Mouse (Mus musculus) embryonic facial prominence, embryonic 12.5 days (tissue): Measurements from ENCODE around the gene Sf3b3. TPM values are rescaled to one million over a fixed set of nuclear protein-coding genes. Genes with fewer than 3 reads are reported as not detected.
A peak's percentile ranks its signal among the peaks of the same experiment; 100 is the strongest.

Experiments
- ATAC-seq: fragments of 200-750 bp; cut with Nextera tagmentation; 2 replicates; pipeline ENCODE4 v1.8.0; 2017; ENCODE audit not compliant: insufficient number of reproducible peaks, insufficient read depth, low FRiP score, low TSS enrichment
- H3K27ac ChIP-seq: fragments of 300-500 bp; sonication (generic); 2 replicates; pipeline ENCODE4 v1.5.1; 2016; ENCODE audit warnings: mild to moderate bottlenecking
- H3K27me3 ChIP-seq: fragments of 300-500 bp; sonication (generic); 2 replicates; pipeline ENCODE4 v1.6.1; 2016; ENCODE audit warnings: mild to moderate bottlenecking, moderate library complexity
- H3K36me3 ChIP-seq: fragments of 300-500 bp; sonication (generic); 2 replicates; pipeline ENCODE4 v1.6.1; 2016; ENCODE audit warnings: mild to moderate bottlenecking
- H3K4me1 ChIP-seq: fragments of 300-500 bp; sonication (generic); 2 replicates; pipeline ENCODE4 v1.6.1; 2016
- H3K4me2 ChIP-seq: fragments of 300-500 bp; sonication (generic); replicated peaks from 2 replicates; pipeline ENCODE4 v1.6.1; 2016; ENCODE audit warnings: mild to moderate bottlenecking, moderate library complexity
- H3K4me3 ChIP-seq: fragments of 300-500 bp; sonication (generic); 2 replicates; pipeline ENCODE4 v1.5.1; 2016; ENCODE audit warnings: mild to moderate bottlenecking
- H3K9ac ChIP-seq: fragments of 300-500 bp; sonication (generic); 2 replicates; pipeline ENCODE4 v1.6.1; 2016; ENCODE audit warnings: mild to moderate bottlenecking, moderate library complexity
- H3K9me3 ChIP-seq: fragments of 300-500 bp; sonication (generic); 2 replicates; pipeline ENCODE4 v1.6.1; 2016; ENCODE audit warnings: mild to moderate bottlenecking, moderate library complexity
- WGBS: fragments of 180-500 bp; shearing (Covaris S2); methylation state at CpG from one replicate; pipeline ENCODE4 v1.1.7; 2016; 5-methylcytosine and 5-hydroxymethylcytosine counted together
- polyA plus RNA-seq: library from polyadenylated mRNA; unstranded; fragments of >200 nt; fragmentation: Nextera tagmentation; extraction: Ambion mirVana; gene quantifications from 2 replicates; pipeline ENCODE4 v1.2.1, GENCODE M21; 2016

Gene Sf3b3
- polyA plus RNA-seq, 1 experiment from 2014 or later: 196 TPM

DNA sequence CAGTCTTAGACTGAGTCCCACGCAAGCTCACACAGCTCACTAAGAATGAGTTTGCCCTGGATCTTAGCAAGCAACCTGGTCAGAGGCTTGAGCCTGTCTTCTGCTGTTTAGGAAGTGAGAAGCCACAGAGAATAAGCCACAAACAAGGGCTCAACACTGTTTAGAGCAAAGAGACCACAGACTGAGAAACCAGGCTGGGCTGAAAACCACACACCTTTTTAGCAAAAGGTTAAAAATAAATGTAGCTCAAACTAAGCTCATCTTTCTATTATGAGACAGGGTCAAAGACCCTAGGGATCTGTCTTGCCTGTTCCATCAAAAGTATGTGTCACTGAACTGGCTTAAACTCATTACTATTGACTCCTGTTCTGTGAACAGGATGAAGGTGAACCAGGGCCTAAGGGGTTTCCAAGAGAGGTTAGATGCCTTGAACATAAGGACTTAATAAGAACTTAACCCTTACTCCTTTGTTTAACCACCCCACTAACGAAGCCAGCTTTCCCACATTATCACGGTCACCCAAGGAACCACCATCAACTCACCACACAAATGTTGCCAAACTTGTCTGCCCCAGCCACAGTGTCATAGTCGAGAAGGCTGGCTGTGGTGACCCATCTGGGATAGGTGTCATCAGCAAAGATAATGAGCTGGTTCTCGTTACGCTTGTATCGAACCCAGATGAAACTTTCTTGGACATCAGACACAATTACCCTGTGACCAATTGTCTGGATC, 33.3 kb downstream of the Sf3b3 start:
- no peaks in the 10 kb centered on the region for H3K9me3 ChIP-seq
- H3K4me3 ChIP-seq: no peak overlapping the region
- no peaks in the 10 kb centered on the region for H3K27me3 ChIP-seq
- H3K4me2 ChIP-seq: no peak overlapping the region
- no peak overlapping the region for H3K9ac ChIP-seq
- whole genome bisulfite sequencing: 88% methylated on average over 7 of the region's 7 CpGs
- ATAC-seq: no peak
- H3K27ac ChIP-seq: no peak overlapping the region
- peaks cover 93% of the 10 kb centered on the region for H3K36me3 ChIP-seq
- H3K4me1 ChIP-seq: peaks cover 10% of the 10 kb centered on the region; the same call in 1 of the 2 replicates

GRCm38 (mm10) chr8:110812349-110813080, 34.1 kb downstream of the Sf3b3 start:
- Histone ChIP-seq H3K36me3 (peaks cover 86% of the 10 kb centered on the region), H3K9me3 (no peaks in the 10 kb centered on the region), H3K9ac (no peak overlapping the region), H3K27ac (no peak overlapping the region), H3K27me3 (no peaks in the 10 kb centered on the region), H3K4me1 (peaks cover 13% of the 10 kb centered on the region; the same call in 1 of the 2 replicates), H3K4me3 (no peak overlapping the region), H3K4me2 (no peak overlapping the region)
- WGBS: 92% methylated on average over 7 of the region's 7 CpGs
- ATAC-seq: no peak

- Histone ChIP-seq H3K27ac (no peak overlapping the region), H3K27me3 (no peaks in the 10 kb centered on the region), H3K4me3 (no peak overlapping the region), H3K36me3 (peaks cover 79% of the 10 kb centered on the region), H3K9me3 (no peaks in the 10 kb centered on the region), H3K4me2 (no peak overlapping the region), H3K4me1 (peaks cover 13% of the 10 kb centered on the region; the same call in 1 of the 2 replicates), H3K9ac (no peak overlapping the region)
- ATAC-seq: no peak
- WGBS: 96% methylated on average over 7 of the region's 7 CpGs
Measured at GRCm38 (mm10) chr8:110811793-110812192, 34.8 kb downstream of the Sf3b3 start.

GRCm38 (mm10) chr8:110811116-110811515, 35.5 kb downstream of the Sf3b3 start:
- no peaks in the 10 kb centered on the region for H3K9me3 ChIP-seq
- no peak overlapping the region for H3K27ac ChIP-seq
- H3K4me3 ChIP-seq: no peak overlapping the region
- ATAC-seq: no peak
- H3K27me3 ChIP-seq: no peaks in the 10 kb centered on the region
- peaks cover 73% of the 10 kb centered on the region for H3K36me3 ChIP-seq
- H3K4me2 ChIP-seq: no peak overlapping the region
- peaks cover 13% of the 10 kb centered on the region; the same call in 1 of the 2 replicates for H3K4me1 ChIP-seq
- WGBS: 92% methylated on average over 3 of the region's 3 CpGs
- no peak overlapping the region for H3K9ac ChIP-seq

DNA sequence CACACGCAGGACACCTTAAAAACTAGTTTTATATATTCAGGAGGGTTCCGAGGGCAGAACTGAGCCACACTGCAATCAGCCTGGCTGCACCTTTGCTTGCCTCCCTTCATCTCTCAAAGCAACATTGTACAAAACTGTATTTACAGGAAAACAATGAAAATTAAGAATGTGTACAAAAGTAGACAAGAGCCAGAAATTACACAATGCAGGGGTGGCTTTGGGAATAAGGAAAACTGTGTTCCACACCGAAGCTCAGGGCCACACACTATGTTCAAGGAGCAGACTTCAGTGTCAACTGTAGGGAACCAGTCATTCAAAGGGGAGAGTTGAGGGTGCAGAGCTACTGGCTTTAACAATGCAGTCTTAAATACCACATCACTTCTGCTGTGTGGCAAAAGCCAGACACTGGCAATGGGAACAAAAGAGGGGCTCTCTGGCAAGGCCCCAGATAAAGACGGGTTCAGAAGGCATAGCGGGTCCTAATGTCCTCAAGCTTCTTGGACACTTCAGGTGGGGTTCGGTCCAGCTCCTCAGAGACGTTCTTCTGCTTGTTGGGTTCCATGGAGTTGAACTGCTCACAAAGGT, 36.0 kb downstream of the Sf3b3 start:
- ATAC-seq: no peak
- Histone ChIP-seq H3K4me2 (no peak overlapping the region), H3K27ac (no peak overlapping the region), H3K9me3 (no peaks in the 10 kb centered on the region), H3K9ac (no peak overlapping the region), H3K27me3 (no peaks in the 10 kb centered on the region), H3K4me1 (peaks cover 13% of the 10 kb centered on the region; the same call in 1 of the 2 replicates), H3K4me3 (no peak overlapping the region), H3K36me3 (peaks cover 68% of the 10 kb centered on the region)
- 91% methylated on average over 7 of the region's 7 CpGs for WGBS

DNA sequence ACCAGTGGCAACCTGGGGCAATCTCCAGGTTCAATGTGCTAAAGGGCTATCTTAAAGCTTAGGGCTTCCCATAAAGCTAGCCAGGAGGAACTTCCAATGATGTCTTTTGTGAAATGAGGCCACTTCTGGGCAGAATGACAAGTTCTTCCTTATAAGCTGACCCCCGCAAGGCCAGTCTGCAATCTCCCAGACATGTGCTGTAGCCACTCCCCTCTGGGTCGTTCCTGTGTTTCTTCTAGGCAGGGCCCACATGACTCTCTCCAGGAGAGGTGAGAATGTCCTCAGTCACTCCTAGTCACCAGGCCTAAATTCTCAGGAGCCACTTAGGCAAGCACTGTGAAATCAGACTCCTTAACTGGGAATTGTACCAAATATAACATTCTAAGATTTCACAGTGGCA, 36.8 kb downstream of the Sf3b3 start:
- no peak overlapping the region for H3K9ac ChIP-seq
- no peaks in the 10 kb centered on the region for H3K9me3 ChIP-seq
- 69% methylated on average over 2 of the region's 2 CpGs for WGBS
- H3K27ac ChIP-seq: no peak overlapping the region
- H3K36me3 ChIP-seq: peaks cover 60% of the 10 kb centered on the region
- H3K27me3 ChIP-seq: no peaks in the 10 kb centered on the region
- ATAC-seq: no peak
- no peak overlapping the region for H3K4me3 ChIP-seq
- peaks cover 13% of the 10 kb centered on the region; the same call in 1 of the 2 replicates for H3K4me1 ChIP-seq
- no peak overlapping the region for H3K4me2 ChIP-seq

DNA sequence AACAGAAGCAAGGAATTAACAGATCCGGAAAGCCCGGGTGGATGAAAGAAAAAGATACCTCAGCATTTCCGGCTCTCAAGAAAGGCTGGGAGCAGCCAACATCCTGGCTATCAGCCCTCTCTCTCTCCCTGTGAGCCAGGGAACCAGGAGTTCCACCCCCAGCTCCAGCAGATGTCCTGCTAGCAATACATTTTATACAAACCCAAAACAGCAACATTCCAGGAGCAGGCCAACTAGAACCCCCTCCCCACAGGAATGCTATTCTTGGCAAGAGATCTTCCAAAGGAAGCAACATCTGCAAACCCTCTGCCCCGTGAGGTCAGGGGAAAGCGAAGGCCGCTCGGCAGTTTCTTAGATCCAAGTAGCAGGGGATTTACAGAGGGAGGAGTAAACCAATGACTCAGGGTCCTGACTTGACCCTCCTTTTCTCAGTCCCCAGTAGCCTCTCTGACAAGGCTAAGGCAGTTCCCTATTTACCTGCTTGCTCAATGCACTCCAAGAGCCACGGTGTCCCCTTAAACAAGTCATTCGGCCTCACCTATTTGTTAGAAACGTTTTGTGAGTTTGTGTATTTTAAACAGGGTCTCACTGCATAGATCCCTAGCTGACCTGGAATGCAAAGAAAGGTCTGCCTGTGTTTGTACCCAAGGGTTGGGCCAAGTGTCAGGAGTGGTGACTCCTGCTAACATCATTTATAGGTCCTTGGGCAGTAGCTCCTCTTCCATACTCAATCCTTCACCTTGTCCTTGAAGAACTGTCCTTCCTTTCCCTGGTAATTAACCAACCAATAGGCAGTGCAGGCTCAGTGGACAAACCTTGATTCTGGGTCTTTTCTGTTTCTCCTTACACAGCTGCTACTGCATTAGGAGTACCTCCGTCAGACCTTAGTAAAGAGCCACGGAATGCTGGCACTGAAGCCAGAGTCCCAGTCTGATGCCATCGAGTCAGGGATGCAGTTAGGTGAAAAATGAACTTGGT, 37.8 kb downstream of the Sf3b3 start:
- 0 out of 2 replicates have a peak, but pooled peaks have one; percentile 3 for ATAC-seq

GRCm38 (mm10) chr8:110806146-110806545, 40.4 kb downstream of the Sf3b3 start:
- Histone ChIP-seq H3K9ac (no peak overlapping the region), H3K36me3 (peaks cover 24% of the 10 kb centered on the region), H3K4me2 (no peak overlapping the region), H3K27ac (no peak overlapping the region), H3K27me3 (no peaks in the 10 kb centered on the region), H3K9me3 (no peaks in the 10 kb centered on the region), H3K4me3 (no peak overlapping the region), H3K4me1 (peaks cover 13% of the 10 kb centered on the region; the same call in 1 of the 2 replicates)
- no peak for ATAC-seq
- 79% methylated on average over 1 of the region's 1 CpGs for WGBS

More for the DNA sequence above, 37.8 kb downstream of the Sf3b3 start:
- Histone ChIP-seq H3K27ac (peak overlapping the region; percentile 55; the same call in 1 of the 2 replicates), H3K4me1 (peaks cover 13% of the 10 kb centered on the region; the same call in 1 of the 2 replicates), H3K27me3 (no peaks in the 10 kb centered on the region), H3K4me3 (no peak overlapping the region), H3K36me3 (peaks cover 50% of the 10 kb centered on the region), H3K4me2 (no peak overlapping the region), H3K9me3 (no peaks in the 10 kb centered on the region), H3K9ac (no peak overlapping the region)
- WGBS: 50% methylated on average over 13 of the region's 13 CpGs

- Histone ChIP-seq H3K27ac (no peak within 1 kb of the TSS), H3K4me1 (peaks cover 13% of the 10 kb centered on the region; the same call in 1 of the 2 replicates), H3K9ac (no peak within 1 kb of the TSS), H3K9me3 (no peaks in the 10 kb centered on the region), H3K4me3 (no peak within 1 kb of the TSS), H3K4me2 (no peak within 1 kb of the TSS), H3K27me3 (no peaks in the 10 kb centered on the region), H3K36me3 (peaks cover 19% of the 10 kb centered on the region)
- no peak for ATAC-seq
- WGBS: 43% methylated on average over 12 of the region's 12 CpGs
Measured at GRCm38 (mm10) chr8:110805669-110806068, 40.9 kb downstream of the Sf3b3 start, which contains the start of gene Il34. Gene Il34, minus strand, starts transcription at chr8:110805924.

- no peak for ATAC-seq
- no peaks in the 10 kb centered on the region for H3K9me3 ChIP-seq
- no peak overlapping the region for H3K4me2 ChIP-seq
- H3K27me3 ChIP-seq: no peaks in the 10 kb centered on the region
- H3K4me3 ChIP-seq: no peak overlapping the region
- 46% methylated on average over 3 of the region's 3 CpGs for WGBS
- no peak overlapping the region for H3K27ac ChIP-seq
- no peak overlapping the region for H3K9ac ChIP-seq
- peaks cover 13% of the 10 kb centered on the region; the same call in 1 of the 2 replicates for H3K4me1 ChIP-seq
- peaks cover 12% of the 10 kb centered on the region for H3K36me3 ChIP-seq
Measured at GRCm38 (mm10) chr8:110804825-110805514, 41.6 kb downstream of the Sf3b3 start.
